Mouse (Mus musculus): ENCODE data around the gene Ankrd22. TPM values are rescaled to one million over a fixed set of nuclear protein-coding genes. Genes with fewer than 3 reads are reported as not detected.

Ankrd22 gene
- polyA plus RNA-seq, 1 experiment from 2014 or later: 0.10 TPM

GRCm38 (mm10) chr19:34078130-34078529 is 87.7 kb downstream of the Ankrd22 start:
- H3K9ac ChIP-seq: no peak overlapping the region
- no peaks in the 10 kb centered on the region for H3K9me3 ChIP-seq (replicated peaks)
- no peak overlapping the region for H3K4me3 ChIP-seq
- 64% methylated on average over 2 of the region's 2 CpGs for WGBS
- H3K27ac ChIP-seq: no peak overlapping the region
- ATAC-seq (replicated peaks; ENCODE audit: insufficient number of reproducible peaks, insufficient read depth, low FRiP score, low read depth): no peak
- no peak overlapping the region for H3K4me2 ChIP-seq
- no peaks in the 10 kb centered on the region for H3K36me3 ChIP-seq
- no peaks in the 10 kb centered on the region for H3K4me1 ChIP-seq (replicated peaks)
- H3K27me3 ChIP-seq: no peaks in the 10 kb centered on the region

- ATAC-seq (replicated peaks; ENCODE audit: insufficient number of reproducible peaks, insufficient read depth, low FRiP score, low read depth): no peak
- no peaks in the 10 kb centered on the region for H3K4me1 ChIP-seq (replicated peaks)
- H3K27ac ChIP-seq: no peak overlapping the region
- no peaks in the 10 kb centered on the region for H3K27me3 ChIP-seq
- no peak overlapping the region for H3K4me2 ChIP-seq
- no peaks in the 10 kb centered on the region for H3K9me3 ChIP-seq (replicated peaks)
- no peak overlapping the region for H3K9ac ChIP-seq
- no peak overlapping the region for H3K4me3 ChIP-seq
- H3K36me3 ChIP-seq: no peaks in the 10 kb centered on the region
Measured at GRCm38 (mm10) chr19:34074239-34074638, 91.6 kb downstream of the Ankrd22 start.

Other genes starting within 250 kb of the Ankrd22 start
- gene Lipf, start 204.9 kb downstream of the Ankrd22 start, polyA plus RNA-seq (2015; fragmentation: Nextera tagmentation; extraction: Ambion mirVana): not detected in 2 replicates
- not detected in 2 replicates for gene Lipk, start 157.8 kb downstream of the Ankrd22 start, polyA plus RNA-seq (2015; fragmentation: Nextera tagmentation; extraction: Ambion mirVana)
- not detected in 2 replicates for gene Lipn, start 98.7 kb downstream of the Ankrd22 start, polyA plus RNA-seq (2015; fragmentation: Nextera tagmentation; extraction: Ambion mirVana)
- 0.06 and 0.47 TPM in 2 replicates for gene Lipm, start 65.1 kb downstream of the Ankrd22 start, polyA plus RNA-seq (2015; fragmentation: Nextera tagmentation; extraction: Ambion mirVana)
- 7.6 and 8.6 TPM in 2 replicates for gene Stambpl1, start 26.2 kb upstream of the Ankrd22 start, polyA plus RNA-seq (2015; fragmentation: Nextera tagmentation; extraction: Ambion mirVana)
- gene Acta2, start 89.5 kb upstream of the Ankrd22 start, polyA plus RNA-seq (2015; fragmentation: Nextera tagmentation; extraction: Ambion mirVana): 1,121 and 1,187 TPM in 2 replicates
- 5.0 and 5.5 TPM in 2 replicates for gene Fas, start 124.6 kb upstream of the Ankrd22 start, polyA plus RNA-seq (2015; fragmentation: Nextera tagmentation; extraction: Ambion mirVana)